Mouse (Mus musculus) testis, adult 2 months (tissue): ENCODE measurements at regions not wholly inside any gene's neighbourhood (a gene's known extent, or its start where the extent isn't known, plus 50 kb on each side); places are given as distances from the start of the nearest gene placed in this dataset.

Experiments used
- CTCF ChIP-seq: fragments of 200-500 bp; IDR thresholded peaks from 2 replicates; pipeline ENCODE4 v1.5.1; 2012; ENCODE audit warnings: low read depth, mild to moderate bottlenecking, inconsistent platforms, low read length, moderate library complexity; ENCODE audit not compliant: control insufficient read depth, insufficient read depth, insufficient replicate concordance
- POLR2A ChIP-seq: fragments of 200-500 bp; IDR thresholded peaks from 2 replicates; pipeline ENCODE4 v1.6.1; 2012; ENCODE audit warnings: low read depth, mild to moderate bottlenecking, inconsistent platforms, low read length, moderate library complexity; ENCODE audit not compliant: control insufficient read depth

- TF ChIP-seq POLR2A (no peak), CTCF (no peak)
These were observed 191.7 kb downstream of the Cep170 start for GRCm38 (mm10) chr1:176622213-176622612.
